Mouse (Mus musculus): ENCODE data around the gene Rhbdf2. TPM values are rescaled to one million over a fixed set of nuclear protein-coding genes. Genes with fewer than 3 reads are reported as not detected.

Gene Rhbdf2
- total RNA-seq, 1 experiment = 29.3 TPM

DNA sequence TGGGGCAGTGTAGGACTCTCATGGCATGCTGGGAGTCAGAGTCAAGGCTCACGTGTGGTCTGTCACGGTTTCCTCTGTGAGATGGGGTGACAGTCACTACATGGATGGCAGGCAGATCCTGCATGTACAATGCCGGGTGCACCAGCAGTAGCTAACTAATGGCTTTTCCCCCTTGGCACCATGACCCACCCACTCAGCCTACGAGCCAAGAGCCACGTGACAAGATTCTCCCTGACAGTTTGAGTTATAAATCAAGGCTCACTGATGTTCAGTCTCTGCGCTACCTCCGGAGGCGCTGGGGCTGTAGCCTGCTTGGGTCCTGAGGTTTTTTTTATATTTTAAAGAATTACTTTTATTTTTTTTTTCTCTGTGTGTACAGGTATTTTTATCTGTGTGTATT lies 7.3 kb downstream of the Rhbdf2 start:
- Histone ChIP-seq H3K9me3 (ENCODE audit: control insufficient read depth, insufficient read depth, low read depth, low read length) (no peaks in the 10 kb centered on the region), H3K27ac (ENCODE audit: insufficient read depth, low read depth, low read length, poor library complexity, severe bottlenecking) (no peak overlapping the region), H3K36me3 (ENCODE audit: control insufficient read depth, insufficient read depth, low read length, poor library complexity, severe bottlenecking) (no peaks in the 10 kb centered on the region), H3K4me3 (ENCODE audit: insufficient read depth in 1 of 2, low read depth in 1 of 2, low read length in 2 of 2, poor library complexity in 1 of 2, severe bottlenecking in 1 of 2) (no peak overlapping the region), H3K4me1 (ENCODE audit: control insufficient read depth in 2 of 2, insufficient read depth in 2 of 2, low read length in 2 of 2, poor library complexity in 1 of 2) (peaks cover 10 to 52% of the 10 kb centered on the region in 2 experiments; a peak in 3 of 4 replicates), H3K9ac (ENCODE audit: insufficient read depth, low read depth, low read length, poor library complexity, severe bottlenecking) (no peak overlapping the region)
- TF ChIP-seq HCFC1 (IDR thresholded peaks at IDR 0.05; ENCODE audit: borderline replicate concordance, insufficient read depth, low read length) = no peak
- TF ChIP-seq ZNF384 (IDR thresholded peaks at IDR 0.05; ENCODE audit: low read depth, low read length) = no peak
- TF ChIP-seq MAFK (IDR thresholded peaks at IDR 0.05; ENCODE audit: insufficient read depth, low read depth, low read length) = no peak
- DNase-seq (ENCODE audit: low read depth, low spot score) = no peak
- in situ Hi-C loops (cut with MboI; ENCODE audit: low sequenced_read_pairs in 2 of 2, unreplicated experiment in 2 of 2) = no loop called here

DNA sequence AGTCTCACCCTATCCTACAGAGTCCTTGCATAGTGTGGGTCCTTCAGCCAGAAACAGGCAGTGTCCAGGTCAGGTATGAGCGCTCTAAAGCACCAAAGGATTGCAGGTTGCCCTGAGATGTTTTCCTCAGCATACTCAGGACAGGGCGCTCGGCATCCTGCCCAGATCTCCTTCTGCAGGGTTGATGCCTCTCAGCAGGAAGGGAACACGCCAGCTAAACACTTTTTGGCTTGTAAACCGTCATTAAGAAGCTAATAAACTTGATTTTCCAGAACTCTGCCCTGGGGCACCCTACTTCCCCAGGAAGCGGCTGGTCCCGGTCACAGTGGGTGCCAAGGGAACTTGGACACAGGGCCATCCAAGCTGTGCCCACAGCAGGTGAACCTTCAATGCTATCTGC lies 7.7 kb downstream of the Rhbdf2 start:
- no peak overlapping the region for H3K4me3 ChIP-seq (ENCODE audit: insufficient read depth in 1 of 2, low read depth in 1 of 2, low read length in 2 of 2, poor library complexity in 1 of 2, severe bottlenecking in 1 of 2)
- no peaks in the 10 kb centered on the region for H3K9me3 ChIP-seq (ENCODE audit: control insufficient read depth, insufficient read depth, low read depth, low read length)
- DNase-seq (ENCODE audit: low read depth, low spot score) = no peak
- in situ Hi-C loops (cut with MboI; ENCODE audit: low sequenced_read_pairs in 2 of 2, unreplicated experiment in 2 of 2) = no loop called here
- no peak overlapping the region for H3K9ac ChIP-seq (ENCODE audit: insufficient read depth, low read depth, low read length, poor library complexity, severe bottlenecking)
- H3K36me3 ChIP-seq (ENCODE audit: control insufficient read depth, insufficient read depth, low read length, poor library complexity, severe bottlenecking) = no peaks in the 10 kb centered on the region
- no peak overlapping the region for H3K27ac ChIP-seq (ENCODE audit: insufficient read depth, low read depth, low read length, poor library complexity, severe bottlenecking)
- H3K4me1 ChIP-seq (ENCODE audit: control insufficient read depth in 2 of 2, insufficient read depth in 2 of 2, low read length in 2 of 2, poor library complexity in 1 of 2) = peaks cover 8 to 50% of the 10 kb centered on the region in 2 experiments; a peak in 3 of 4 replicates
- TF ChIP-seq ZC3H11A (IDR thresholded peaks at IDR 0.05; ENCODE audit: borderline replicate concordance, low read depth, low read length) (no peak), CHD2 (IDR thresholded peaks at IDR 0.05; ENCODE audit: low read depth, low read length) (no peak), MAFK (IDR thresholded peaks at IDR 0.05; ENCODE audit: insufficient read depth, low read depth, low read length) (no peak), ZNF384 (IDR thresholded peaks at IDR 0.05; ENCODE audit: low read depth, low read length) (no peak), HCFC1 (IDR thresholded peaks at IDR 0.05; ENCODE audit: borderline replicate concordance, insufficient read depth, low read length) (no peak)

DNA sequence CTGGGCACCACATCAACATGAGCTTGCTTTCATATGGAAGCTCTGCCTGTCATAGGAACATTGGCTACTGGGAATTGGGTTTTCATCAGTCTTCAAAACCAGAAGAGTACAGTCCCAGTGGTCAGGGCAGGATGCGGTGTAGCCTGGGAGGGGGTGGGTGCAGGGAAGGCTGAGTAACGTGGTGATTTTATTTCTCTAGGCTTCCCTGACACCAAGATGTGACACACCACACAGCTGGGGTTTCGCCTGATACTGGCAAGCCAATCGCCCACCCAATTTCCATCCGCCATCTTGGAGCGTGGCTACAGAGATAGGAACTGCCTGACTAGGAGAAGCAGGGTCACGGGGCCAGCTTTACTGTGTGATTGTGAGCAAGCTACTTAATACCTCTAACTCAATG lies 8.2 kb downstream of the Rhbdf2 start:
- TF ChIP-seq MAFK (IDR thresholded peaks at IDR 0.05; ENCODE audit: insufficient read depth, low read depth, low read length) (no peak), CHD2 (IDR thresholded peaks at IDR 0.05; ENCODE audit: low read depth, low read length) (no peak), ZC3H11A (IDR thresholded peaks at IDR 0.05; ENCODE audit: borderline replicate concordance, low read depth, low read length) (no peak), ZNF384 (IDR thresholded peaks at IDR 0.05; ENCODE audit: low read depth, low read length) (no peak), HCFC1 (IDR thresholded peaks at IDR 0.05; ENCODE audit: borderline replicate concordance, insufficient read depth, low read length) (no peak)
- Histone ChIP-seq H3K4me1 (ENCODE audit: control insufficient read depth in 2 of 2, insufficient read depth in 2 of 2, low read length in 2 of 2, poor library complexity in 1 of 2) (peaks cover 8 to 50% of the 10 kb centered on the region in 2 experiments; a peak in 3 of 4 replicates), H3K4me3 (ENCODE audit: insufficient read depth in 1 of 2, low read depth in 1 of 2, low read length in 2 of 2, poor library complexity in 1 of 2, severe bottlenecking in 1 of 2) (no peak overlapping the region), H3K27ac (ENCODE audit: insufficient read depth, low read depth, low read length, poor library complexity, severe bottlenecking) (no peak overlapping the region), H3K9ac (ENCODE audit: insufficient read depth, low read depth, low read length, poor library complexity, severe bottlenecking) (no peak overlapping the region), H3K9me3 (ENCODE audit: control insufficient read depth, insufficient read depth, low read depth, low read length) (no peaks in the 10 kb centered on the region), H3K36me3 (ENCODE audit: control insufficient read depth, insufficient read depth, low read length, poor library complexity, severe bottlenecking) (no peaks in the 10 kb centered on the region)
- in situ Hi-C loops (cut with MboI; ENCODE audit: low sequenced_read_pairs in 2 of 2, unreplicated experiment in 2 of 2) = no loop called here
- DNase-seq (ENCODE audit: low read depth, low spot score) = no peak

DNA sequence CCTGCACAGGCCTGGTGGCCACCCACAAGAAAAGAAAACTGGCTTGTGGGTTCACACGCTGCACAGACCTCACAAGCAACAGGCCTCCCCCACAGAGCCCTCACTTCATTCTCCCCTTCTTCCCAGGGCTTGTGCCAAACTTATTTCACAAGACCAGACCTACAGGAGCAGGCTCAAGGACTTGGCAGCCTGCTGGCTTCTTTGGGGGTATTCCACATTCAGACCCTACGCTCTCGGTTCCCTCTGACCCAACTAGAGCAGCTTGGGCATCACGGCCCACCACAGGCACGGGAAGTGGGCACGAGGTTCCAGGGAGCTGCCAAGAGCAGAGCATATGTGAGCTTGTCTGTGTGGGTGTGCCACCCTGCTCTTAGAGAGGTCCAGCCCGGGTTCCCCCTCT lies 9.2 kb downstream of the Rhbdf2 start:
- Histone ChIP-seq H3K4me1 (ENCODE audit: control insufficient read depth in 2 of 2, insufficient read depth in 2 of 2, low read length in 2 of 2, poor library complexity in 1 of 2) (peaks cover 8 to 50% of the 10 kb centered on the region in 2 experiments; a peak in 3 of 4 replicates), H3K36me3 (ENCODE audit: control insufficient read depth, insufficient read depth, low read length, poor library complexity, severe bottlenecking) (peaks cover 2% of the 10 kb centered on the region; the same call in 1 of the 2 replicates), H3K4me3 (ENCODE audit: insufficient read depth in 1 of 2, low read depth in 1 of 2, low read length in 2 of 2, poor library complexity in 1 of 2, severe bottlenecking in 1 of 2) (no peak overlapping the region), H3K27ac (ENCODE audit: insufficient read depth, low read depth, low read length, poor library complexity, severe bottlenecking) (no peak overlapping the region), H3K9me3 (ENCODE audit: control insufficient read depth, insufficient read depth, low read depth, low read length) (no peaks in the 10 kb centered on the region), H3K9ac (ENCODE audit: insufficient read depth, low read depth, low read length, poor library complexity, severe bottlenecking) (no peak overlapping the region)
- DNase-seq (ENCODE audit: low read depth, low spot score) = no peak
- TF ChIP-seq CHD2 (IDR thresholded peaks at IDR 0.05; ENCODE audit: low read depth, low read length) = no peak
- TF ChIP-seq ZC3H11A (IDR thresholded peaks at IDR 0.05; ENCODE audit: borderline replicate concordance, low read depth, low read length) = no peak
- no peak for TF ChIP-seq MAFK (IDR thresholded peaks at IDR 0.05; ENCODE audit: insufficient read depth, low read depth, low read length)
- no peak for TF ChIP-seq ZNF384 (IDR thresholded peaks at IDR 0.05; ENCODE audit: low read depth, low read length)
- no peak for TF ChIP-seq HCFC1 (IDR thresholded peaks at IDR 0.05; ENCODE audit: borderline replicate concordance, insufficient read depth, low read length)
- in situ Hi-C loops (cut with MboI; ENCODE audit: low sequenced_read_pairs in 2 of 2, unreplicated experiment in 2 of 2) = no loop called here

Measured in ES-E14 (cell line).